Mouse (Mus musculus) granulocyte monocyte progenitor cell, adult 5-6 weeks (primary cell): ENCODE results near the gene Gm7970. TPM values are rescaled to one million over a fixed set of nuclear protein-coding genes. Genes with fewer than 3 reads are reported as not detected.
"Not testable (repeated sequence)": the region's sequence is repeated elsewhere in the genome, so short reads cannot be mapped to it uniquely, and the experiment has no call there.

ENCODE experiments used
- ATAC-seq: replicated peaks from 2 replicates; pipeline ENCODE4 v1.8.0; 2016; ENCODE audit warnings: mild to moderate bottlenecking, moderate TSS enrichment, inconsistent platforms; ENCODE audit not compliant: poor library complexity, severe bottlenecking
- total RNA-seq, 2 experiments: library from RNA; stranded (forward) in 1 of 2; stranded (reverse) in 1 of 2; fragments of 200-712, 200-1000 nt in 1 of 2; fragments of >200 nt in 1 of 2; fragmentation: Nextera tagmentation in 1 of 2; gene quantifications; 2 replicates each; pipeline ENCODE4 v1.2.3; 2014 to 2017

The Gm7970 gene
- total RNA-seq (2014; fragmentation: Nextera tagmentation) (not detected in 2 replicates), total RNA-seq (2017) (not detected in 2 replicates)

- not testable (repeated sequence) for ATAC-seq
These were observed at the start of gene Gm7970 for GRCm38 (mm10) chr14:41555483-41555882. TSS of gene Gm7970 (minus strand) at chr14:41555583.

- not testable (repeated sequence) for ATAC-seq
These were observed 45.6 kb upstream of the Gm7970 start for GRCm38 (mm10) chr14:41600935-41601334.

- ATAC-seq = not testable (repeated sequence)
These were observed 31.0 kb upstream of the Gm7970 start for GRCm38 (mm10) chr14:41586346-41586745.

- not testable (repeated sequence) for ATAC-seq
These were observed 17.5 kb upstream of the Gm7970 start, which contains the start of gene 1700049E17Rik2 for GRCm38 (mm10) chr14:41572911-41573310. TSS of gene 1700049E17Rik2 (plus strand) at chr14:41573211.

GRCm38 (mm10) chr14:41524695-41525094, 30.7 kb downstream of the Gm7970 start:
- not testable (repeated sequence) for ATAC-seq

GRCm38 (mm10) chr14:41520683-41521082, 34.7 kb downstream of the Gm7970 start:
- ATAC-seq = not testable (repeated sequence)

Other genes starting within 250 kb of the Gm7970 start
- gene Gm5798, start 207.0 kb downstream of the Gm7970 start, total RNA-seq (2014; fragmentation: Nextera tagmentation) = not detected in 2 replicates
- not detected in 2 replicates for gene Gm5798, start 207.0 kb downstream of the Gm7970 start, total RNA-seq (2017)
- not detected in 2 replicates for gene Gm7945, start 169.2 kb downstream of the Gm7970 start, total RNA-seq (2014; fragmentation: Nextera tagmentation)
- gene Gm7945, start 169.2 kb downstream of the Gm7970 start, total RNA-seq (2017) = not detected in 2 replicates
- not detected in 2 replicates for gene Gm6482, start 147.3 kb downstream of the Gm7970 start, total RNA-seq (2014; fragmentation: Nextera tagmentation)
- not detected in 2 replicates for gene Gm6482, start 147.3 kb downstream of the Gm7970 start, total RNA-seq (2017)
- not detected in 2 replicates for gene Gm7954, start 102.1 kb downstream of the Gm7970 start, total RNA-seq (2014; fragmentation: Nextera tagmentation)
- not detected in 2 replicates for gene Gm7954, start 102.1 kb downstream of the Gm7970 start, total RNA-seq (2017)
- gene Gm3486, start 66.1 kb downstream of the Gm7970 start, total RNA-seq (2014; fragmentation: Nextera tagmentation) = not detected in 2 replicates
- not detected in 2 replicates for gene Gm3486, start 66.1 kb downstream of the Gm7970 start, total RNA-seq (2017)
- not detected in 2 replicates for gene 1700049E17Rik2, start 17.6 kb upstream of the Gm7970 start, total RNA-seq (2014; fragmentation: Nextera tagmentation)
- gene 1700049E17Rik2, start 17.6 kb upstream of the Gm7970 start, total RNA-seq (2017) = not detected in 2 replicates
- gene Gm3072, start 69.0 kb upstream of the Gm7970 start, total RNA-seq (2014; fragmentation: Nextera tagmentation) = not detected in 2 replicates
- gene Gm3072, start 69.0 kb upstream of the Gm7970 start, total RNA-seq (2017) = not detected in 2 replicates
- gene Gm3676, start 90.9 kb upstream of the Gm7970 start, total RNA-seq (2014; fragmentation: Nextera tagmentation) = not detected in 2 replicates
- not detected in 2 replicates for gene Gm3676, start 90.9 kb upstream of the Gm7970 start, total RNA-seq (2017)
- gene Gm8068, start 146.3 kb upstream of the Gm7970 start, total RNA-seq (2014; fragmentation: Nextera tagmentation) = not detected in 2 replicates
- not detected in 2 replicates for gene Gm8068, start 146.3 kb upstream of the Gm7970 start, total RNA-seq (2017)
- not detected in 2 replicates for gene Gm7929, start 195.0 kb upstream of the Gm7970 start, total RNA-seq (2014; fragmentation: Nextera tagmentation)
- not detected in 2 replicates for gene Gm7929, start 195.0 kb upstream of the Gm7970 start, total RNA-seq (2017)
- gene Gm47189, start 216.9 kb upstream of the Gm7970 start, total RNA-seq (2014; fragmentation: Nextera tagmentation) = not detected in 2 replicates
- not detected in 2 replicates for gene Gm47189, start 216.9 kb upstream of the Gm7970 start, total RNA-seq (2017)